Mouse (Mus musculus): Measurements from ENCODE around the gene Selenow.
A peak's percentile ranks its signal among the peaks of the same experiment; 100 is the strongest.
"Not testable (repeated sequence)": the region's sequence is repeated elsewhere in the genome, so short reads cannot be mapped to it uniquely, and the experiment has no call there.

Gene Selenow

GRCm38 (mm10) chr7:15945721-15946536 is 23.7 kb upstream of the Selenow start, which contains the start of gene Nop53:
Nop53 (minus strand) TSS chr7:15946074.
- peak; percentile 74 to 83 for DNase-seq (ENCODE audit: low spot score in 2 of 2)

- DNase-seq (ENCODE audit: low spot score in 2 of 2): no peak
Measured at GRCm38 (mm10) chr7:15945211-15945610, 23.0 kb upstream of the Selenow start.

GRCm38 (mm10) chr7:15944311-15944710 is 22.1 kb upstream of the Selenow start:
- no peak for DNase-seq (ENCODE audit: low spot score in 2 of 2)

GRCm38 (mm10) chr7:15938621-15939020 is 16.4 kb upstream of the Selenow start:
- DNase-seq (ENCODE audit: low spot score in 2 of 2): no peak

- DNase-seq (ENCODE audit: low spot score in 2 of 2): no peak
Measured at GRCm38 (mm10) chr7:15937491-15937890, 15.3 kb upstream of the Selenow start.

- no peak for DNase-seq (ENCODE audit: low spot score in 2 of 2)
Measured at GRCm38 (mm10) chr7:15933437-15934359, 11.5 kb upstream of the Selenow start.

- DNase-seq (ENCODE audit: low spot score in 2 of 2): no peak
Measured at GRCm38 (mm10) chr7:15931635-15932034, 9.4 kb upstream of the Selenow start.

GRCm38 (mm10) chr7:15930543-15930942 is 8.3 kb upstream of the Selenow start:
- DNase-seq (ENCODE audit: low spot score in 2 of 2): no peak

- DNase-seq (ENCODE audit: low spot score in 2 of 2): peak; percentile 31 to 56
Measured at GRCm38 (mm10) chr7:15929910-15930309, 7.7 kb upstream of the Selenow start.

GRCm38 (mm10) chr7:15921796-15922195 is 406 bp downstream of the Selenow start:
- peak in 1 of 2 experiments; percentile 19 for DNase-seq (ENCODE audit: low spot score in 2 of 2)

- no peak for DNase-seq (ENCODE audit: low spot score in 2 of 2)
Measured at GRCm38 (mm10) chr7:15920645-15921190, 1.5 kb downstream of the Selenow start.

- DNase-seq (ENCODE audit: low spot score in 2 of 2): no peak
Measured at GRCm38 (mm10) chr7:15919947-15920346, 2.3 kb downstream of the Selenow start.

GRCm38 (mm10) chr7:15918371-15918770 is 3.8 kb downstream of the Selenow start:
- no peak for DNase-seq (ENCODE audit: low spot score in 2 of 2)

GRCm38 (mm10) chr7:15916996-15917395 is 5.2 kb downstream of the Selenow start:
- DNase-seq (ENCODE audit: low spot score in 2 of 2): no peak

GRCm38 (mm10) chr7:15916134-15916723 is 6.0 kb downstream of the Selenow start:
- no peak for DNase-seq (ENCODE audit: low spot score in 2 of 2)

- DNase-seq (ENCODE audit: low spot score in 2 of 2): not testable (repeated sequence)
Measured at GRCm38 (mm10) chr7:15915695-15916094, 6.5 kb downstream of the Selenow start.

GRCm38 (mm10) chr7:15914751-15915150 is 7.5 kb downstream of the Selenow start:
- no peak for DNase-seq (ENCODE audit: low spot score in 2 of 2)

GRCm38 (mm10) chr7:15914252-15914651 is 8.0 kb downstream of the Selenow start:
- peak in 1 of 2 experiments; percentile 34 for DNase-seq (ENCODE audit: low spot score in 2 of 2)

- peak; percentile 27 to 64 for DNase-seq (ENCODE audit: low spot score in 2 of 2)
Measured at GRCm38 (mm10) chr7:15912183-15912582, 10.0 kb downstream of the Selenow start.

- DNase-seq (ENCODE audit: low spot score in 2 of 2): no peak
Measured at GRCm38 (mm10) chr7:15910521-15910920, 11.7 kb downstream of the Selenow start.

- no peak for DNase-seq (ENCODE audit: low spot score in 2 of 2)
Measured at GRCm38 (mm10) chr7:15907971-15908590, 14.1 kb downstream of the Selenow start.
